Mouse (Mus musculus): ENCODE data around the gene Elane. TPM values are rescaled to one million over a fixed set of nuclear protein-coding genes. Genes with fewer than 3 reads are reported as not detected.
A peak's percentile ranks its signal among the peaks of the same experiment; 100 is the strongest.
"Not testable (repeated sequence)": the region's sequence is repeated elsewhere in the genome, so short reads cannot be mapped to it uniquely, and the experiment has no call there.

Elane gene
- polyA plus RNA-seq, 1 experiment, result 0.15 TPM

- no peak for TF ChIP-seq CTCF (IDR thresholded peaks at IDR 0.05; ENCODE audit: borderline replicate concordance, insufficient read depth, low read depth, low read length)
- no peak for TF ChIP-seq POLR2A (IDR thresholded peaks at IDR 0.05; ENCODE audit: borderline replicate concordance, insufficient read depth, low read length)
- no peaks in the 10 kb centered on the region for H3K27me3 ChIP-seq (ENCODE audit: control insufficient read depth, insufficient read depth, low read length)
- no peak overlapping the region for H3K4me3 ChIP-seq (replicated peaks; ENCODE audit: insufficient read depth, low read depth, low read length)
- peaks cover 3% of the 10 kb centered on the region; the same call in 1 of the 2 replicates for H3K4me1 ChIP-seq (ENCODE audit: control insufficient read depth, insufficient read depth, low read length)
- 88% methylated on average over 8 of the region's 8 CpGs for WGBS
- H3K27ac ChIP-seq (ENCODE audit: insufficient read depth, low read length), result no peak overlapping the region
- no peak for DNase-seq
Observed at GRCm38 (mm10) chr10:79886611-79887010, 564 bp downstream of the Elane start.

GRCm38 (mm10) chr10:79889386-79889785 lies 3.3 kb downstream of the Elane start:
- no peak for TF ChIP-seq CTCF (IDR thresholded peaks at IDR 0.05; ENCODE audit: borderline replicate concordance, insufficient read depth, low read depth, low read length)
- no peak for TF ChIP-seq POLR2A (IDR thresholded peaks at IDR 0.05; ENCODE audit: borderline replicate concordance, insufficient read depth, low read length)
- no peak for DNase-seq
- no peak overlapping the region for H3K4me3 ChIP-seq (replicated peaks; ENCODE audit: insufficient read depth, low read depth, low read length)
- H3K27me3 ChIP-seq (ENCODE audit: control insufficient read depth, insufficient read depth, low read length), result no peaks in the 10 kb centered on the region
- H3K4me1 ChIP-seq (ENCODE audit: control insufficient read depth, insufficient read depth, low read length), result no peaks in the 10 kb centered on the region
- no peak overlapping the region for H3K27ac ChIP-seq (ENCODE audit: insufficient read depth, low read length)
- 79% methylated on average over 2 of the region's 2 CpGs for WGBS

GRCm38 (mm10) chr10:79890670-79891069 lies 4.6 kb downstream of the Elane start, which contains the start of gene Cfd:
Cfd (plus strand) TSS chr10:79890853.
- H3K27me3 ChIP-seq (ENCODE audit: control insufficient read depth, insufficient read depth, low read length), result no peaks in the 10 kb centered on the region
- 26% methylated on average over 5 of the region's 5 CpGs for WGBS
- no peak within 1 kb of the TSS for H3K4me3 ChIP-seq (replicated peaks; ENCODE audit: insufficient read depth, low read depth, low read length)
- no peak for TF ChIP-seq CTCF (IDR thresholded peaks at IDR 0.05; ENCODE audit: borderline replicate concordance, insufficient read depth, low read depth, low read length)
- no peak for TF ChIP-seq POLR2A (IDR thresholded peaks at IDR 0.05; ENCODE audit: borderline replicate concordance, insufficient read depth, low read length)
- no peak for DNase-seq
- H3K4me1 ChIP-seq (ENCODE audit: control insufficient read depth, insufficient read depth, low read length), result no peaks in the 10 kb centered on the region
- H3K27ac ChIP-seq (ENCODE audit: insufficient read depth, low read length), result no peak within 1 kb of the TSS

DNA sequence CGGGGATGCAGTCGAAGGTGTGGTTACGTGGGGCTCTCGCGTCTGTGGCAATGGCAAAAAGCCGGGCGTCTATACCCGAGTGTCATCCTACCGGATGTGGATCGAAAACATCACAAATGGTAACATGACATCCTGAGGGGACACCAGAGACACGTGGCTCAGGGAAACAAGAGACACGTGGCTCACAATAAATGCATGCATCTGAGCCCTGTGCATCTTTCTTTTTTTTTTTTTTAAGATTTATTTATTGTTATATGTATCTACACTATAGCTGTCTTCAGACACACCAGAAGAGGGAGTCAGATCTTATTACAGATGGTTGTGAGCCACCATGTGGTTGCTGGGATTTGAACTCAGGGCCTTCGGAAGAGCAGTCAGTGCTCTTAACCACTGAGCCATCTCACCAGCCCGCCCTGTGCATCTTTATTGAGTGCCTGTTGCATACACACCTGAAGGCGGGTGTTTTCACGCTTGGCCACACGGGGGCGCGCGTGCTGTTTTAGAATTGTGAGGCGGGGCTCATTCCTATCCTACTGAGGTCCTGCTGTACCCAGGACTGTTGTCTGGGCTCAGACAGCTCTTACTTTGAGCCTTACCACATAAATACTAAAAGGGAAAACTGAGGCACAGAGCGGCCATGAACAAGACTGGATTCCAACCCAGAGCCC lies 6.5 kb downstream of the Elane start:
- H3K4me3 ChIP-seq (replicated peaks; ENCODE audit: insufficient read depth, low read depth, low read length); H3K4me1 ChIP-seq (ENCODE audit: control insufficient read depth, insufficient read depth, low read length); H3K27me3 ChIP-seq (ENCODE audit: control insufficient read depth, insufficient read depth, low read length); H3K27ac ChIP-seq (ENCODE audit: insufficient read depth, low read length): not testable (repeated sequence)
- TF ChIP-seq CTCF (IDR thresholded peaks at IDR 0.05; ENCODE audit: borderline replicate concordance, insufficient read depth, low read depth, low read length), result peak; percentile 74
- 39% methylated on average over 22 of the region's 22 CpGs for WGBS
- peak; percentile 75 to 86 for DNase-seq

GRCm38 (mm10) chr10:79896306-79896705 lies 10.3 kb downstream of the Elane start:
- Histone ChIP-seq H3K4me1 (ENCODE audit: control insufficient read depth, insufficient read depth, low read length) (peaks cover 8% of the 10 kb centered on the region), H3K4me3 (replicated peaks; ENCODE audit: insufficient read depth, low read depth, low read length) (no peak overlapping the region), H3K27me3 (ENCODE audit: control insufficient read depth, insufficient read depth, low read length) (no peaks in the 10 kb centered on the region), H3K27ac (ENCODE audit: insufficient read depth, low read length) (no peak overlapping the region)
- 57% methylated on average over 16 of the region's 16 CpGs for WGBS
- no peak for TF ChIP-seq POLR2A (IDR thresholded peaks at IDR 0.05; ENCODE audit: borderline replicate concordance, insufficient read depth, low read length)
- no peak for TF ChIP-seq CTCF (IDR thresholded peaks at IDR 0.05; ENCODE audit: borderline replicate concordance, insufficient read depth, low read depth, low read length)
- no peak for DNase-seq

DNA sequence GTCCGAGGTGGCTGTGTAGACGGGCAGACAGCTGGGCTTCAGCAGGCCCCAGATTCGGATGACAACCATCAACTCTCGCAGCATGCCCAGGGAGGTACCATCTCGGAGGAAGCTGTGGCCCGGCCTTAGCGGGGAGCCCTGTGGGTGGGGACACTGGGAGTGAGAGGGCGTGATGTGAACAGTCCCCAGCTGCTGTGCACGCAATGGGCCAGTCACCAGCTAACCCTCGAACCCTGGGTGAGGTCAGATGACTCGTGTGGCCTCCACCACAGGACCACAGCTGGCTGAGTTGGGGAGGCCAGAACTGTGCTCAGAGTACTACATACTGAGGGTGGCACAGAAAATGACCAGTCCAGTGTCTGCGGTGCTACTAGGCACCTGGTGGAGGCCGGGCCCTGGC lies 10.8 kb downstream of the Elane start:
- no peak overlapping the region for H3K27ac ChIP-seq (ENCODE audit: insufficient read depth, low read length)
- no peaks in the 10 kb centered on the region for H3K27me3 ChIP-seq (ENCODE audit: control insufficient read depth, insufficient read depth, low read length)
- WGBS, result 83% methylated on average over 13 of the region's 13 CpGs
- H3K4me1 ChIP-seq (ENCODE audit: control insufficient read depth, insufficient read depth, low read length), result peaks cover 8% of the 10 kb centered on the region
- DNase-seq, result no peak
- H3K4me3 ChIP-seq (replicated peaks; ENCODE audit: insufficient read depth, low read depth, low read length), result no peak overlapping the region
- TF ChIP-seq POLR2A (IDR thresholded peaks at IDR 0.05; ENCODE audit: borderline replicate concordance, insufficient read depth, low read length), result no peak
- no peak for TF ChIP-seq CTCF (IDR thresholded peaks at IDR 0.05; ENCODE audit: borderline replicate concordance, insufficient read depth, low read depth, low read length)

- Histone ChIP-seq H3K27ac (ENCODE audit: insufficient read depth, low read length) (no peak overlapping the region), H3K27me3 (ENCODE audit: control insufficient read depth, insufficient read depth, low read length) (no peaks in the 10 kb centered on the region), H3K4me3 (replicated peaks; ENCODE audit: insufficient read depth, low read depth, low read length) (no peak overlapping the region), H3K4me1 (ENCODE audit: control insufficient read depth, insufficient read depth, low read length) (peaks cover 8% of the 10 kb centered on the region)
- no peak for TF ChIP-seq POLR2A (IDR thresholded peaks at IDR 0.05; ENCODE audit: borderline replicate concordance, insufficient read depth, low read length)
- no peak for TF ChIP-seq CTCF (IDR thresholded peaks at IDR 0.05; ENCODE audit: borderline replicate concordance, insufficient read depth, low read depth, low read length)
- no peak for DNase-seq
- WGBS, result 78% methylated on average over 20 of the region's 20 CpGs
Observed at GRCm38 (mm10) chr10:79897316-79898245, 11.5 kb downstream of the Elane start.
